In genomic region chr7:25317446-25317999, GRCm38 (mm10) we compare ENCODE assay signal across 9 mouse cellular contexts. TPM values are rescaled to one million over a fixed set of nuclear protein-coding genes. Genes with fewer than 3 reads are reported as not detected.
DNase-seq lines count a peak whose midpoint lies in the region; ATAC-seq and TF ChIP-seq lines count a peak whose summit lies in the region.
"Had no signal": no experiment of that assay in that cellular context is flagged by ENCODE, and none has a peak within 500 bp of the region (broad histone marks: within the 10 kb centered on the region; RNA-seq: fewer than 3 reads in every experiment).

No protein-coding gene starts in this region.

- peak overlapping the region; percentile 80 for H3K27ac ChIP-seq in heart, adult 2 months
- peak overlapping the region; percentile 60 for H3K27ac ChIP-seq in embryonic facial prominence, embryonic 11.5 days (replicated peaks; ENCODE audit: low read depth, low read length)
- peak overlapping the region; percentile 67 for H3K27ac ChIP-seq in intestine, embryonic 16.5 days (ENCODE audit: low read length)
- peak overlapping the region; percentile 88 for H3K27ac ChIP-seq in midbrain, embryonic 13.5 days

- H3K4me1 ChIP-seq in heart, adult 2 months (ENCODE audit: control insufficient read depth, insufficient read depth, low read length), result peaks cover 3% of the 10 kb centered on the region; the same call in 1 of the 2 replicates
- H3K4me1 ChIP-seq in G1E (ENCODE audit: insufficient read depth, low read depth, low read length), result peaks cover 33% of the 10 kb centered on the region
- peaks cover 8% of the 10 kb centered on the region for H3K4me1 ChIP-seq in embryonic facial prominence, embryonic 11.5 days (ENCODE audit: control insufficient read depth, insufficient read depth, low read length)
- peaks cover 28% of the 10 kb centered on the region for H3K4me1 ChIP-seq in intestine, embryonic 16.5 days (ENCODE audit: control insufficient read depth, insufficient read depth, low read length)
- H3K4me1 ChIP-seq in midbrain, embryonic 13.5 days (replicated peaks), result peaks cover 54% of the 10 kb centered on the region

- H3K36me3 ChIP-seq in heart, adult 2 months (ENCODE audit: control insufficient read depth, insufficient read depth, low read length), result no peaks in the 10 kb centered on the region
- H3K36me3 ChIP-seq in G1E (replicated peaks), result peaks cover 18% of the 10 kb centered on the region
- no peaks in the 10 kb centered on the region for H3K36me3 ChIP-seq in embryonic facial prominence, embryonic 11.5 days (replicated peaks; ENCODE audit: control insufficient read depth, insufficient read depth, low read depth, low read length)
- no peaks in the 10 kb centered on the region for H3K36me3 ChIP-seq in intestine, embryonic 16.5 days (ENCODE audit: control insufficient read depth, insufficient read depth, low read length)
- H3K36me3 ChIP-seq in midbrain, embryonic 13.5 days, result 0 out of 2 replicates have a peak, but pooled peaks cover 3% of the 10 kb centered on the region

- 29% methylated on average over 21 of the region's 21 CpGs for WGBS in heart, adult 2 months
- 18% methylated on average over 21 of the region's 21 CpGs for WGBS in embryonic facial prominence, embryonic 11.5 days
- WGBS in intestine, embryonic 16.5 days, result 14% methylated on average over 21 of the region's 21 CpGs
- WGBS in midbrain, embryonic 13.5 days, result 14% methylated on average over 21 of the region's 21 CpGs

- peak; percentile 19 to 45 for DNase-seq in heart, adult 2 months
- DNase-seq in heart, adult 11 months, result no peak
- peak; percentile 33 for DNase-seq in G1E (ENCODE audit: low spot score)
- DNase-seq in embryonic facial prominence, embryonic 11.5 days (ENCODE audit: low spot score), result peak; percentile 26
- no peak for DNase-seq in left cerebral cortex, postnatal 36 days (ENCODE audit: low spot score in 2 of 2)
- DNase-seq in spleen, postnatal 10 days (ENCODE audit: low spot score in 2 of 2), result no peak

- intact Hi-C loops in heart, adult 2 months (cut with DNase I), result loop anchor here (5.0 kb wide), 1 partner anchor 80 kb away; the partner anchor contains the start of gene Lipe
- intact Hi-C loops in left cerebral cortex, postnatal 36 days (cut with DNase I), result loop anchor here (2.0 to 10.0 kb wide), 3 partner anchors 39 to 433 kb away; partner anchors contain the start of genes Grik5, Rps19 and Zfp574

- no peak for TF ChIP-seq EP300 in heart, adult 2 months (IDR thresholded peaks at IDR 0.05; ENCODE audit: insufficient read depth, low read depth, low read length)

- H3K9ac ChIP-seq in heart, adult 2 months (ENCODE audit: low read depth, low read length), result peak overlapping the region; percentile 77
- H3K9ac ChIP-seq in embryonic facial prominence, embryonic 11.5 days (replicated peaks; ENCODE audit: low read length), result peak overlapping the region; percentile 79
- H3K9ac ChIP-seq in intestine, embryonic 16.5 days (ENCODE audit: low read depth, low read length), result peak overlapping the region; percentile 84
- H3K9ac ChIP-seq in midbrain, embryonic 13.5 days (replicated peaks), result peak overlapping the region; percentile 89

- no peak for TF ChIP-seq CTCF in heart, adult 2 months (IDR thresholded peaks at IDR 0.05)
- TF ChIP-seq CTCF in G1E (IDR thresholded peaks at IDR 0.05; ENCODE audit: low read depth, low read length), result no peak

- no peak for TF ChIP-seq POLR2A in heart, adult 2 months (IDR thresholded peaks at IDR 0.05; ENCODE audit: insufficient read depth, low read depth, low read length)

- H3K79me2 ChIP-seq in heart, adult 2 months (replicated peaks; ENCODE audit: control insufficient read depth, insufficient read depth, low read length), result no peaks in the 10 kb centered on the region

- H3K9me3 ChIP-seq in G1E (replicated peaks), result no peaks in the 10 kb centered on the region
- no peaks in the 10 kb centered on the region for H3K9me3 ChIP-seq in embryonic facial prominence, embryonic 11.5 days (replicated peaks; ENCODE audit: control insufficient read depth, low read length)
- no peaks in the 10 kb centered on the region for H3K9me3 ChIP-seq in intestine, embryonic 16.5 days (ENCODE audit: control insufficient read depth, low read length)
- H3K9me3 ChIP-seq in midbrain, embryonic 13.5 days, result no peaks in the 10 kb centered on the region

- no peak for ATAC-seq in G1E (ENCODE audit: extremely low read depth, insufficient number of reproducible peaks, low FRiP score, poor library complexity, severe bottlenecking)
- no peak for ATAC-seq in embryonic facial prominence, embryonic 11.5 days (replicated peaks; ENCODE audit: insufficient number of reproducible peaks, low FRiP score, low TSS enrichment, low read depth)
- no peak for ATAC-seq in intestine, embryonic 16.5 days
- ATAC-seq in midbrain, embryonic 13.5 days, result no peak

- H3K27me3 ChIP-seq in heart, adult 2 months (ENCODE audit: control insufficient read depth, insufficient read depth, low read length), result peaks cover 7% of the 10 kb centered on the region
- H3K27me3 ChIP-seq in G1E (ENCODE audit: insufficient read depth, low read length), result peaks cover 32% of the 10 kb centered on the region
- H3K27me3 ChIP-seq in embryonic facial prominence, embryonic 11.5 days (ENCODE audit: control insufficient read depth, insufficient read depth, low read length), result peaks cover 14% of the 10 kb centered on the region
- peaks cover 31% of the 10 kb centered on the region for H3K27me3 ChIP-seq in intestine, embryonic 16.5 days (replicated peaks; ENCODE audit: control insufficient read depth, insufficient read depth, low read length)
- peaks cover 34% of the 10 kb centered on the region for H3K27me3 ChIP-seq in midbrain, embryonic 13.5 days
- H3K27me3 ChIP-seq: Patski had no signal

- peak overlapping the region; percentile 96 for H3K4me2 ChIP-seq in embryonic facial prominence, embryonic 11.5 days (ENCODE audit: low read depth, low read length)
- H3K4me2 ChIP-seq in intestine, embryonic 16.5 days (ENCODE audit: low read depth, low read length), result peak overlapping the region; percentile 93
- peak overlapping the region; percentile 95 for H3K4me2 ChIP-seq in midbrain, embryonic 13.5 days (replicated peaks)

- H3K4me3 ChIP-seq in heart, adult 2 months, result peak overlapping the region; percentile 81
- peak overlapping the region; percentile 73 for H3K4me3 ChIP-seq in G1E (ENCODE audit: low read depth, low read length)
- H3K4me3 ChIP-seq in embryonic facial prominence, embryonic 11.5 days (ENCODE audit: low read depth, low read length), result peak overlapping the region; percentile 50
- H3K4me3 ChIP-seq in intestine, embryonic 16.5 days (ENCODE audit: low read length), result peak overlapping the region; percentile 60
- H3K4me3 ChIP-seq in midbrain, embryonic 13.5 days (replicated peaks), result peak overlapping the region; percentile 73

RNA-seq across cellular contexts. Expression of gene Megf8, which starts 0.6 kb away (rescaled TPM):
- 10 to 100 TPM; 28.9 to 31.7 TPM for total RNA-seq in heart, adult 2 months (2021)
- polyA plus RNA-seq in heart, adult 2 months (2012; rRNA removed), result 21.5 and 24.8 TPM in 2 replicates
- 14.3 and 14.4 TPM in 2 replicates for total RNA-seq in G1E (2014; fragmentation: Nextera tagmentation)
- total RNA-seq in G1E (2017), result 6.3 and 7.5 TPM in 2 replicates
- 24.4 and 25.3 TPM in 2 replicates for polyA plus RNA-seq in G1E (2012)
- 8.7 and 10.8 TPM in 2 replicates for polyA plus RNA-seq in embryonic facial prominence, embryonic 11.5 days (2014; fragmentation: Nextera tagmentation; extraction: Ambion mirVana)
- 6.8 and 7.1 TPM in 2 replicates for polyA plus RNA-seq in intestine, embryonic 16.5 days (2015; fragmentation: Nextera tagmentation; extraction: Ambion mirVana)
- polyA plus RNA-seq in midbrain, embryonic 13.5 days (2015; fragmentation: Nextera tagmentation; extraction: Ambion mirVana), result 18.9 and 19.8 TPM in 2 replicates
- total RNA-seq in left cerebral cortex, postnatal 36 days (2021), result 100 to 1,000 TPM; 108 to 110 TPM

RNA-seq across cellular contexts. Expression of gene Tmem145, which starts 11.6 kb away (rescaled TPM):
- not detected for total RNA-seq in heart, adult 2 months (2021)
- 0.06 TPM in 1 of 2 replicates, not detected in the other for polyA plus RNA-seq in heart, adult 2 months (2012; rRNA removed)
- total RNA-seq in G1E (2014; fragmentation: Nextera tagmentation) (not detected in 2 replicates), G1E (2017) (not detected in 2 replicates)
- not detected in 2 replicates for polyA plus RNA-seq in G1E (2012)
- polyA plus RNA-seq in embryonic facial prominence, embryonic 11.5 days (2014; fragmentation: Nextera tagmentation; extraction: Ambion mirVana), result 0.91 and 1.3 TPM in 2 replicates
- 0.61 and 1.1 TPM in 2 replicates for polyA plus RNA-seq in intestine, embryonic 16.5 days (2015; fragmentation: Nextera tagmentation; extraction: Ambion mirVana)
- 41.1 and 47.1 TPM in 2 replicates for polyA plus RNA-seq in midbrain, embryonic 13.5 days (2015; fragmentation: Nextera tagmentation; extraction: Ambion mirVana)
- 10 to 100 TPM; 44.4 to 57.4 TPM for total RNA-seq in left cerebral cortex, postnatal 36 days (2021)

RNA-seq across cellular contexts. Expression of gene Prr19, which starts 16.3 kb away (rescaled TPM):
- not detected for total RNA-seq in heart, adult 2 months (2021)
- not detected in 2 replicates for polyA plus RNA-seq in heart, adult 2 months (2012; rRNA removed)
- total RNA-seq in G1E (2014; fragmentation: Nextera tagmentation) (not detected in 2 replicates), G1E (2017) (not detected in 2 replicates)
- polyA plus RNA-seq in G1E (2012), result 0.07 TPM in 1 of 2 replicates, not detected in the other
- polyA plus RNA-seq in embryonic facial prominence, embryonic 11.5 days (2014; fragmentation: Nextera tagmentation; extraction: Ambion mirVana), result 1.6 TPM in 2 replicates
- polyA plus RNA-seq in intestine, embryonic 16.5 days (2015; fragmentation: Nextera tagmentation; extraction: Ambion mirVana), result 0.56 and 0.93 TPM in 2 replicates
- polyA plus RNA-seq in midbrain, embryonic 13.5 days (2015; fragmentation: Nextera tagmentation; extraction: Ambion mirVana), result 2.1 and 3.1 TPM in 2 replicates
- not detected for total RNA-seq in left cerebral cortex, postnatal 36 days (2021)

RNA-seq across cellular contexts. Expression of gene Pafah1b3, which starts 19.7 kb away (rescaled TPM):
- total RNA-seq in heart, adult 2 months (2021), result 1 to 10 TPM; 2.4 to 3.1 TPM
- polyA plus RNA-seq in heart, adult 2 months (2012; rRNA removed), result 6.6 and 9.3 TPM in 2 replicates
- total RNA-seq in G1E (2014; fragmentation: Nextera tagmentation) (39.0 and 41.3 TPM in 2 replicates), G1E (2017) (76.9 and 94.6 TPM in 2 replicates)
- 69.0 and 79.2 TPM in 2 replicates for polyA plus RNA-seq in G1E (2012)
- polyA plus RNA-seq in embryonic facial prominence, embryonic 11.5 days (2014; fragmentation: Nextera tagmentation; extraction: Ambion mirVana), result 287 and 312 TPM in 2 replicates
- polyA plus RNA-seq in intestine, embryonic 16.5 days (2015; fragmentation: Nextera tagmentation; extraction: Ambion mirVana), result 175 and 180 TPM in 2 replicates
- polyA plus RNA-seq in midbrain, embryonic 13.5 days (2015; fragmentation: Nextera tagmentation; extraction: Ambion mirVana), result 665 and 668 TPM in 2 replicates
- total RNA-seq in left cerebral cortex, postnatal 36 days (2021), result 10 to 100 TPM; 24.0 to 25.5 TPM

RNA-seq across cellular contexts. Expression of gene Cic, which starts 50.0 kb away (rescaled TPM):
- 10 to 100 TPM; 62.8 to 62.9 TPM for total RNA-seq in heart, adult 2 months (2021)
- 37.7 and 41.6 TPM in 2 replicates for polyA plus RNA-seq in heart, adult 2 months (2012; rRNA removed)
- 154 and 160 TPM in 2 replicates for total RNA-seq in G1E (2014; fragmentation: Nextera tagmentation)
- total RNA-seq in G1E (2017), result 32.2 and 36.6 TPM in 2 replicates
- 381 and 382 TPM in 2 replicates for polyA plus RNA-seq in G1E (2012)
- polyA plus RNA-seq in embryonic facial prominence, embryonic 11.5 days (2014; fragmentation: Nextera tagmentation; extraction: Ambion mirVana), result 26.6 and 27.0 TPM in 2 replicates
- polyA plus RNA-seq in intestine, embryonic 16.5 days (2015; fragmentation: Nextera tagmentation; extraction: Ambion mirVana), result 17.3 and 19.9 TPM in 2 replicates
- polyA plus RNA-seq in midbrain, embryonic 13.5 days (2015; fragmentation: Nextera tagmentation; extraction: Ambion mirVana), result 37.6 and 44.2 TPM in 2 replicates
- 100 to 1,000 TPM; 206 to 234 TPM for total RNA-seq in left cerebral cortex, postnatal 36 days (2021)

Comparison
In these comparisons a context has a peak if more than half of its experiments do, and no peak if none do; other contexts are left out.
1. DNase-seq: peak in heart, adult 2 months (2 of 2), G1E (single experiment) and embryonic facial prominence, embryonic 11.5 days (single experiment); none in heart, adult 11 months (single experiment), left cerebral cortex, postnatal 36 days (0 of 2) and spleen, postnatal 10 days (0 of 2).
2. RNA of gene Tmem145, which starts 11.6 kb away (polyA plus RNA-seq): 41.1 to 47.1 TPM in midbrain, embryonic 13.5 days; 0.91 to 1.3 TPM in embryonic facial prominence, embryonic 11.5 days, 0.61 to 1.1 TPM in intestine, embryonic 16.5 days, 0.06 TPM in heart, adult 2 months and not detected in G1E; every median in the first group is over 10 times any median in the second.
3. Peak in every context shown above with its lines, with median percentiles within 50 percentile points of each other: H3K27ac ChIP-seq, H3K4me3 ChIP-seq, H3K9ac ChIP-seq and H3K4me2 ChIP-seq.